7 mouse cellular contexts compared by ENCODE assay signal in the genomic region with DNA sequence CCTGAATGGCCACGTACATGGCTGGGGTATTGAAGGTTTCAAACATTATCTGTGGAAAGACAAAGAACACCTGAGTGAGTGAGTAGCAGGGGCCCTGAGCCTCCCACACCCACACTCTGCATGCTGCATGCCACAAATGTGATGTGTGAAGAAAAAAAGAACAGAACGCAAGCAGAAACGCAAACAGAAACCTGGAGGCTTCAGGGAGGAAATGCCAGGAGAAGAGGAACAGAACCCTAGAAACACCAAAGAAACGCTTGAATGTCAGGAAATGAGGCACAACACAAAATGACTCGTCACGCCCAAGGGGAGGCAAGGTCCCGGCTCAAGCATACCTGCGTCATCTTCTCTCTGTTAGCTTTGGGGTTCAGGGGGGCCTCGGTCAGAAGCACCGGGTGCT. TPM values are rescaled to one million over a fixed set of nuclear protein-coding genes. Genes with fewer than 3 reads are reported as not detected.
DNase-seq lines count a peak whose midpoint lies in the region; ATAC-seq and TF ChIP-seq lines count a peak whose summit lies in the region.

No protein-coding gene starts in this region.

- H3K36me3 ChIP-seq in forebrain, embryonic 14.5 days (ENCODE audit: control insufficient read depth, insufficient read depth, low read length) = peaks cover 23% of the 10 kb centered on the region
- 0 out of 2 replicates have a peak, but pooled peaks cover 5% of the 10 kb centered on the region for H3K36me3 ChIP-seq in intestine, embryonic 15.5 days
- H3K36me3 ChIP-seq in midbrain, embryonic 10.5 days = peaks cover 23% of the 10 kb centered on the region

- 0% methylated on average over 10 of the region's 10 CpGs for WGBS in lung, adult 2 months
- whole genome bisulfite sequencing in forebrain, embryonic 14.5 days = 6% methylated on average over 9 of the region's 10 CpGs
- 3% methylated on average over 10 of the region's 10 CpGs for WGBS in intestine, embryonic 15.5 days
- WGBS in midbrain, embryonic 10.5 days = 21% methylated on average over 10 of the region's 10 CpGs

- ATAC-seq in forebrain, embryonic 14.5 days = no peak
- ATAC-seq in intestine, embryonic 15.5 days = no peak

- H3K9ac ChIP-seq in forebrain, embryonic 14.5 days (ENCODE audit: low read length) = peak overlapping the region; percentile 100
- H3K9ac ChIP-seq in intestine, embryonic 15.5 days = peak overlapping the region; percentile 100

- TF ChIP-seq POLR2A in lung, adult 2 months (IDR thresholded peaks at IDR 0.05; ENCODE audit: borderline replicate concordance, extremely low read depth, low read depth, low read length) = peak; percentile 50; the same call in 1 of the 2 replicates

- TF ChIP-seq CTCF in lung, adult 2 months (IDR thresholded peaks at IDR 0.05; ENCODE audit: insufficient read depth, low read length) = no peak

- DNase-seq in lung, adult 2 months = no peak
- no peak for DNase-seq in lung, postnatal 36 days
- DNase-seq in R1 (ENCODE audit: low read depth, low spot score) = peak; percentile 45
- DNase-seq in forebrain, embryonic 14.5 days (ENCODE audit: low spot score) = no peak
- DNase-seq in midbrain, embryonic 10.5 days (ENCODE audit: low spot score) = peak; percentile 26
- DNase-seq in urinary bladder, postnatal 25 days (ENCODE audit: low spot score) = peak; percentile 8

- H3K27me3 ChIP-seq in forebrain, embryonic 14.5 days (replicated peaks; ENCODE audit: control insufficient read depth, insufficient read depth, low read length) = no peaks in the 10 kb centered on the region
- no peaks in the 10 kb centered on the region for H3K27me3 ChIP-seq in intestine, embryonic 15.5 days (replicated peaks)
- no peaks in the 10 kb centered on the region for H3K27me3 ChIP-seq in midbrain, embryonic 10.5 days (ENCODE audit: low read depth, poor library complexity, severe bottlenecking)

- H3K27ac ChIP-seq in forebrain, embryonic 14.5 days (ENCODE audit: low read depth, low read length) = peak overlapping the region; percentile 99; the same call in 1 of the 2 replicates
- peak overlapping the region; percentile 99 for H3K27ac ChIP-seq in intestine, embryonic 15.5 days
- peak overlapping the region; percentile 100 for H3K27ac ChIP-seq in midbrain, embryonic 10.5 days (replicated peaks)

- H3K4me3 ChIP-seq in lung, adult 2 months (replicated peaks; ENCODE audit: extremely low read depth, low read depth, low read length) = peak overlapping the region; percentile 85
- peak overlapping the region; percentile 100 for H3K4me3 ChIP-seq in forebrain, embryonic 14.5 days (ENCODE audit: low read depth, low read length)
- H3K4me3 ChIP-seq in intestine, embryonic 15.5 days (replicated peaks) = peak overlapping the region; percentile 99
- peak overlapping the region; percentile 100 for H3K4me3 ChIP-seq in midbrain, embryonic 10.5 days

- no peaks in the 10 kb centered on the region for H3K9me3 ChIP-seq in forebrain, embryonic 14.5 days (replicated peaks; ENCODE audit: control insufficient read depth, low read length)
- no peaks in the 10 kb centered on the region for H3K9me3 ChIP-seq in intestine, embryonic 15.5 days
- H3K9me3 ChIP-seq in midbrain, embryonic 10.5 days (replicated peaks) = no peaks in the 10 kb centered on the region

- peak overlapping the region; percentile 77 for H3K4me2 ChIP-seq in forebrain, embryonic 14.5 days (ENCODE audit: low read length)
- peak overlapping the region; percentile 59 for H3K4me2 ChIP-seq in intestine, embryonic 15.5 days (replicated peaks)

- peaks cover 24% of the 10 kb centered on the region for H3K4me1 ChIP-seq in lung, adult 2 months (ENCODE audit: control insufficient read depth, insufficient read depth, low read length)
- H3K4me1 ChIP-seq in forebrain, embryonic 14.5 days (ENCODE audit: control insufficient read depth, insufficient read depth, low read length) = peaks cover 11% of the 10 kb centered on the region
- peaks cover 23% of the 10 kb centered on the region for H3K4me1 ChIP-seq in intestine, embryonic 15.5 days (replicated peaks)
- peaks cover 43% of the 10 kb centered on the region for H3K4me1 ChIP-seq in midbrain, embryonic 10.5 days

RNA-seq across cellular contexts. Expression of a gene that starts 1.0 kb away (rescaled TPM):
- 941 and 1,175 TPM in 2 replicates for polyA plus RNA-seq in lung, adult 2 months (2012; rRNA removed)
- 3,852 and 3,863 TPM in 2 replicates for polyA plus RNA-seq in forebrain, embryonic 14.5 days (2014; fragmentation: Nextera tagmentation; extraction: Ambion mirVana)
- 2,607 and 2,658 TPM in 2 replicates for polyA plus RNA-seq in intestine, embryonic 15.5 days (2015; fragmentation: Nextera tagmentation; extraction: Ambion mirVana)
- 2,836 and 2,964 TPM in 2 replicates for polyA plus RNA-seq in midbrain, embryonic 10.5 days (2016; fragmentation: Nextera tagmentation; extraction: Ambion mirVana)

RNA-seq across cellular contexts. Expression of a gene that starts 14.0 kb away (rescaled TPM):
- polyA plus RNA-seq in lung, adult 2 months (2012; rRNA removed) = 0.06 and 0.60 TPM in 2 replicates
- polyA plus RNA-seq in forebrain, embryonic 14.5 days (2014; fragmentation: Nextera tagmentation; extraction: Ambion mirVana) = 0.75 and 1.4 TPM in 2 replicates
- polyA plus RNA-seq in intestine, embryonic 15.5 days (2015; fragmentation: Nextera tagmentation; extraction: Ambion mirVana) = 0.18 TPM in 1 of 2 replicates, not detected in the other
- 0.61 and 0.62 TPM in 2 replicates for polyA plus RNA-seq in midbrain, embryonic 10.5 days (2016; fragmentation: Nextera tagmentation; extraction: Ambion mirVana)

RNA-seq across cellular contexts. Expression of a gene that starts 31.3 kb away (rescaled TPM):
- polyA plus RNA-seq in lung, adult 2 months (2012; rRNA removed) = 61.9 and 67.1 TPM in 2 replicates
- 51.7 and 71.1 TPM in 2 replicates for polyA plus RNA-seq in forebrain, embryonic 14.5 days (2014; fragmentation: Nextera tagmentation; extraction: Ambion mirVana)
- polyA plus RNA-seq in intestine, embryonic 15.5 days (2015; fragmentation: Nextera tagmentation; extraction: Ambion mirVana) = 24.2 and 29.4 TPM in 2 replicates
- polyA plus RNA-seq in midbrain, embryonic 10.5 days (2016; fragmentation: Nextera tagmentation; extraction: Ambion mirVana) = 34.5 and 41.8 TPM in 2 replicates

Comparison
In these comparisons a context has a peak if more than half of its experiments do, and no peak if none do; other contexts are left out.
1. DNase-seq: peak in R1 (single experiment), midbrain, embryonic 10.5 days (single experiment) and urinary bladder, postnatal 25 days (single experiment); none in lung, adult 2 months (single experiment), lung, postnatal 36 days (single experiment) and forebrain, embryonic 14.5 days (single experiment).
2. Peak in every context shown above with its lines, with median percentiles within 50 percentile points of each other: H3K4me3 ChIP-seq and H3K27ac ChIP-seq.